Mouse (Mus musculus) subcutaneous adipose tissue, adult 2 months (tissue): ENCODE results near the gene Ranbp1. TPM values are rescaled to one million over a fixed set of nuclear protein-coding genes. Genes with fewer than 3 reads are reported as not detected.

ENCODE experiments used
- polyA plus RNA-seq: library from polyadenylated mRNA; depleted of rRNA; stranded (reverse); fragments of >200 nt; gene quantifications from 2 replicates; pipeline ENCODE4 v1.2.3, GENCODE M21; 2012; ENCODE audit warnings: low replicate concordance; rRNA removed

Ranbp1 gene
- 27.0 and 76.4 TPM in 2 replicates for polyA plus RNA-seq

GRCm38 (mm10) chr16:18248433-18249363 is at the start of gene Ranbp1, which contains the start of gene Trmt2a:
Gene Ranbp1 (minus strand): TSS chr16:18248732.
Gene Trmt2a (plus strand): TSS chr16:18248679.

GRCm38 (mm10) chr16:18289067-18289588 is 40.6 kb upstream of the Ranbp1 start, which contains the start of gene Dgcr8:
Gene Dgcr8 (minus strand): TSS chr16:18289246.

GRCm38 (mm10) chr16:18258221-18258620 is 9.7 kb upstream of the Ranbp1 start, which contains the start of gene Gm49776:
Gene Gm49776 (minus strand): TSS chr16:18258321.

GRCm38 (mm10) chr16:18234671-18235388 is 13.7 kb downstream of the Ranbp1 start, which contains the start of gene Zdhhc8:
Gene Zdhhc8 (minus strand): TSS chr16:18235136.

GRCm38 (mm10) chr16:18217579-18217978 is 31.0 kb downstream of the Ranbp1 start, which contains the start of gene Ccdc188:
Gene Ccdc188 (plus strand): TSS chr16:18217879.

Other genes starting within 250 kb of the Ranbp1 start
- 88.4 and 98.1 TPM in 2 replicates for gene Dgcr6, start 195.9 kb downstream of the Ranbp1 start, polyA plus RNA-seq
- 38.0 and 55.1 TPM in 2 replicates for gene Prodh, start 158.5 kb downstream of the Ranbp1 start, polyA plus RNA-seq
- 1.0 and 6.5 TPM in 2 replicates for gene Rtn4r, start 121.1 kb downstream of the Ranbp1 start, polyA plus RNA-seq
- gene Ccdc188, start 30.9 kb downstream of the Ranbp1 start, polyA plus RNA-seq, result not detected in 2 replicates
- gene Zdhhc8, start 13.6 kb downstream of the Ranbp1 start, polyA plus RNA-seq, result 43.9 and 80.8 TPM in 2 replicates
- gene Trmt2a, start 53 bp downstream of the Ranbp1 start, polyA plus RNA-seq, result 54.7 and 82.4 TPM in 2 replicates
- gene Gm49776, start 9.6 kb upstream of the Ranbp1 start, polyA plus RNA-seq, result not detected in 2 replicates
- gene Dgcr8, start 40.5 kb upstream of the Ranbp1 start, polyA plus RNA-seq, result 18.0 and 38.7 TPM in 2 replicates
- 33.7 and 50.1 TPM in 2 replicates for gene Tango2, start 99.4 kb upstream of the Ranbp1 start, polyA plus RNA-seq
- gene Arvcf, start 99.5 kb upstream of the Ranbp1 start, polyA plus RNA-seq, result 15.8 and 25.0 TPM in 2 replicates
- 25.2 and 48.2 TPM in 2 replicates for gene Txnrd2, start 177.7 kb upstream of the Ranbp1 start, polyA plus RNA-seq
- 612 and 1,090 TPM in 2 replicates for gene Comt, start 178.1 kb upstream of the Ranbp1 start, polyA plus RNA-seq
- 8.7 and 18.0 TPM in 2 replicates for gene Gnb1l, start 250.0 kb upstream of the Ranbp1 start, polyA plus RNA-seq